In the genomic region with DNA sequence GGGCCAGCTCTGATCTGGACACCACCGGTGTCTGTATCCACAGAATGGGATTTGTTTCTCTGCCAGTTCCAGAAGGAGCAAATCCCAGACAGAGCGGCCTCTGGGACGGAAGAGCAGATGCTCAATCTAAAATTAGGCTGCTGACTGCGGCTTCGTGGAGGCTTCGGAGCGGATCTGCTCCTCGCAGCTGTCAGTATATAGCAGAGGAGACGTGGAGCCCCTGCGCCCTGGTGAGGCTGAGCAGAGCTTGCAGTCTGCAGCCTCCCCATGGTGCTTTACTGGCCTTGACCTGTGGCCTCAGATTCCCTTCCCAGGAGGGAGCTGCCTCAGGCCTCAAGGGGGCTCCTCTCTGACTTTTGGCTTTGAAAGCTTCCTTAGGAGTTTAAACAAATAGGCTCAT, we compare ENCODE assay signal across 8 mouse cellular contexts. TPM values are rescaled to one million over a fixed set of nuclear protein-coding genes. Genes with fewer than 3 reads are reported as not detected.
DNase-seq lines count a peak whose midpoint lies in the region; ATAC-seq and TF ChIP-seq lines count a peak whose summit lies in the region.

No protein-coding gene starts in this region.

- H3K27me3 ChIP-seq in lung, embryonic 15.5 days = no peaks in the 10 kb centered on the region
- H3K27me3 ChIP-seq in heart, embryonic 15.5 days = peaks cover 14% of the 10 kb centered on the region
- H3K27me3 ChIP-seq in stomach, embryonic 15.5 days (replicated peaks) = no peaks in the 10 kb centered on the region
- peaks cover 9% of the 10 kb centered on the region; the same call in 1 of the 2 replicates for H3K27me3 ChIP-seq in midbrain, embryonic 10.5 days (ENCODE audit: low read depth, poor library complexity, severe bottlenecking)
- no peaks in the 10 kb centered on the region for H3K27me3 ChIP-seq in liver, embryonic 11.5 days (replicated peaks; ENCODE audit: control insufficient read depth, insufficient read depth, low read length)

- DNase-seq in lung, adult 2 months = no peak
- peak; percentile 33 to 37 for DNase-seq in cerebellum, postnatal 36 days
- peak; percentile 65 to 83 for DNase-seq in left cerebral cortex, adult 9 months (ENCODE audit: low spot score in 2 of 2)
- DNase-seq in midbrain, embryonic 10.5 days (ENCODE audit: low spot score) = no peak
- no peak for DNase-seq in liver, embryonic 11.5 days (ENCODE audit: low spot score)

- TF ChIP-seq POLR2A in lung, adult 2 months (IDR thresholded peaks at IDR 0.05; ENCODE audit: borderline replicate concordance, extremely low read depth, low read depth, low read length) = no peak

- H3K4me2 ChIP-seq in lung, embryonic 15.5 days = no peak overlapping the region
- H3K4me2 ChIP-seq in heart, embryonic 15.5 days = no peak overlapping the region
- H3K4me2 ChIP-seq in stomach, embryonic 15.5 days = no peak overlapping the region
- no peak overlapping the region for H3K4me2 ChIP-seq in liver, embryonic 11.5 days

- ATAC-seq in lung, embryonic 15.5 days (ENCODE audit: borderline replicate concordance, extremely low read depth, low FRiP score, low TSS enrichment) = peak; percentile 62; the same call in 1 of the 2 replicates
- ATAC-seq in heart, embryonic 15.5 days (replicated peaks; ENCODE audit: insufficient number of reproducible peaks, insufficient read depth, low FRiP score, low read depth) = 0 out of 2 replicates have a peak, but pooled peaks have one; percentile 7
- ATAC-seq in stomach, embryonic 15.5 days (ENCODE audit: insufficient read depth, low FRiP score, low read depth) = peak; percentile 45; the same call in 1 of the 2 replicates
- ATAC-seq in liver, embryonic 11.5 days (replicated peaks; ENCODE audit: low FRiP score) = no peak

- H3K9ac ChIP-seq in lung, embryonic 15.5 days = no peak overlapping the region
- H3K9ac ChIP-seq in heart, embryonic 15.5 days = no peak overlapping the region
- no peak overlapping the region for H3K9ac ChIP-seq in stomach, embryonic 15.5 days
- no peak overlapping the region for H3K9ac ChIP-seq in liver, embryonic 11.5 days (ENCODE audit: low read depth, low read length)

- no peak for TF ChIP-seq CTCF in lung, adult 2 months (IDR thresholded peaks at IDR 0.05; ENCODE audit: insufficient read depth, low read length)

- H3K4me1 ChIP-seq in lung, embryonic 15.5 days = no peaks in the 10 kb centered on the region
- no peaks in the 10 kb centered on the region for H3K4me1 ChIP-seq in lung, adult 2 months (ENCODE audit: control insufficient read depth, insufficient read depth, low read length)
- H3K4me1 ChIP-seq in heart, embryonic 15.5 days (replicated peaks) = peaks cover 11% of the 10 kb centered on the region
- 0 out of 2 replicates have a peak, but pooled peaks cover 12% of the 10 kb centered on the region for H3K4me1 ChIP-seq in stomach, embryonic 15.5 days
- H3K4me1 ChIP-seq in midbrain, embryonic 10.5 days = peaks cover 8% of the 10 kb centered on the region
- H3K4me1 ChIP-seq in liver, embryonic 11.5 days (replicated peaks; ENCODE audit: control insufficient read depth, insufficient read depth, low read length) = no peaks in the 10 kb centered on the region

- H3K9me3 ChIP-seq in lung, embryonic 15.5 days = no peaks in the 10 kb centered on the region
- H3K9me3 ChIP-seq in heart, embryonic 15.5 days (replicated peaks) = no peaks in the 10 kb centered on the region
- no peaks in the 10 kb centered on the region for H3K9me3 ChIP-seq in stomach, embryonic 15.5 days
- H3K9me3 ChIP-seq in midbrain, embryonic 10.5 days (replicated peaks) = no peaks in the 10 kb centered on the region
- no peaks in the 10 kb centered on the region for H3K9me3 ChIP-seq in liver, embryonic 11.5 days (ENCODE audit: control insufficient read depth, low read length)

- WGBS in lung, embryonic 15.5 days = 40% methylated on average over 10 of the region's 10 CpGs
- 62% methylated on average over 10 of the region's 10 CpGs for WGBS in lung, adult 2 months
- 33% methylated on average over 10 of the region's 10 CpGs for WGBS in heart, embryonic 15.5 days
- 34% methylated on average over 10 of the region's 10 CpGs for WGBS in stomach, embryonic 15.5 days
- 59% methylated on average over 10 of the region's 10 CpGs for WGBS in midbrain, embryonic 10.5 days
- WGBS in liver, embryonic 11.5 days = 58% methylated on average over 10 of the region's 10 CpGs

- no peak overlapping the region for H3K4me3 ChIP-seq in lung, embryonic 15.5 days
- no peak overlapping the region for H3K4me3 ChIP-seq in lung, adult 2 months (replicated peaks; ENCODE audit: extremely low read depth, low read depth, low read length)
- H3K4me3 ChIP-seq in heart, embryonic 15.5 days = no peak overlapping the region
- no peak overlapping the region for H3K4me3 ChIP-seq in stomach, embryonic 15.5 days (replicated peaks)
- no peak overlapping the region for H3K4me3 ChIP-seq in midbrain, embryonic 10.5 days
- no peak overlapping the region for H3K4me3 ChIP-seq in liver, embryonic 11.5 days (ENCODE audit: low read depth, low read length)

- no peak overlapping the region for H3K27ac ChIP-seq in lung, embryonic 15.5 days
- H3K27ac ChIP-seq in heart, embryonic 15.5 days = 0 out of 2 replicates have a peak overlapping the region, but pooled peaks have one; percentile 24
- peak overlapping the region; percentile 2; the same call in 1 of the 2 replicates for H3K27ac ChIP-seq in stomach, embryonic 15.5 days
- H3K27ac ChIP-seq in midbrain, embryonic 10.5 days (replicated peaks) = no peak overlapping the region
- no peak overlapping the region for H3K27ac ChIP-seq in liver, embryonic 11.5 days (ENCODE audit: low read depth, low read length)

- no peaks in the 10 kb centered on the region for H3K36me3 ChIP-seq in lung, embryonic 15.5 days
- no peaks in the 10 kb centered on the region for H3K36me3 ChIP-seq in heart, embryonic 15.5 days
- H3K36me3 ChIP-seq in stomach, embryonic 15.5 days = no peaks in the 10 kb centered on the region
- no peaks in the 10 kb centered on the region for H3K36me3 ChIP-seq in midbrain, embryonic 10.5 days
- H3K36me3 ChIP-seq in liver, embryonic 11.5 days (ENCODE audit: control insufficient read depth, insufficient read depth, low read length) = no peaks in the 10 kb centered on the region

RNA-seq across cellular contexts. Expression of gene AL607142.1, which starts 40.7 kb away (rescaled TPM):
- not detected in 2 replicates for polyA plus RNA-seq in lung, embryonic 15.5 days (2015; fragmentation: Nextera tagmentation; extraction: Ambion mirVana)
- polyA plus RNA-seq in lung, adult 2 months (2012; rRNA removed) = not detected in 2 replicates
- not detected in 2 replicates for polyA plus RNA-seq in heart, embryonic 15.5 days (2015; fragmentation: Nextera tagmentation; extraction: Ambion mirVana)
- not detected in 2 replicates for polyA plus RNA-seq in stomach, embryonic 15.5 days (2015; fragmentation: Nextera tagmentation; extraction: Ambion mirVana)
- polyA plus RNA-seq in midbrain, embryonic 10.5 days (2016; fragmentation: Nextera tagmentation; extraction: Ambion mirVana) = not detected in 2 replicates
- not detected in 2 replicates for polyA plus RNA-seq in liver, embryonic 11.5 days (2014; fragmentation: Nextera tagmentation; extraction: Ambion mirVana)

Comparison
In these comparisons a context has a peak if more than half of its experiments do, and no peak if none do; other contexts are left out.
1. H3K27ac ChIP-seq: peak in heart, embryonic 15.5 days (single experiment) and stomach, embryonic 15.5 days (single experiment); none in lung, embryonic 15.5 days (single experiment), midbrain, embryonic 10.5 days (single experiment) and liver, embryonic 11.5 days (single experiment).
2. DNase-seq: peak in cerebellum, postnatal 36 days (2 of 2) and left cerebral cortex, adult 9 months (2 of 2); none in lung, adult 2 months (single experiment), midbrain, embryonic 10.5 days (single experiment) and liver, embryonic 11.5 days (single experiment).